Mouse (Mus musculus) CH12.LX (cell line): Measurements from ENCODE around the gene Slc25a20. TPM values are rescaled to one million over a fixed set of nuclear protein-coding genes. Genes with fewer than 3 reads are reported as not detected.

Experiments used
- DNase-seq: peaks from one replicate; pipeline ENCODE4 v3.0.0-alpha.2; 2013; ENCODE audit errors: extremely low read depth
- H3K27ac ChIP-seq: 2 replicates; pipeline ENCODE4 v1.5.1; 2012; ENCODE audit warnings: low read depth, mild to moderate bottlenecking, control low read depth, moderate library complexity; ENCODE audit not compliant: insufficient read depth
- H3K27me3 ChIP-seq: replicated peaks from 2 replicates; pipeline ENCODE3; 2012; ENCODE audit warnings: inconsistent platforms
- H3K36me3 ChIP-seq, 2 experiments: replicated peaks in 1 of 2; 2 replicates each; pipeline versions ENCODE3 to v1.6.1; 2012; ENCODE audit warnings: inconsistent platforms in 1 of 2, low read length in 1 of 2, mild to moderate bottlenecking in 1 of 2, mixed read lengths in 1 of 2, moderate library complexity in 1 of 2; ENCODE audit not compliant: control insufficient read depth in 1 of 2, insufficient read depth in 1 of 2
- H3K4me1 ChIP-seq, 2 experiments: 2 replicates each; pipeline ENCODE4 v1.6.1; 2012; ENCODE audit warnings: inconsistent platforms in 1 of 2, moderate library complexity in 1 of 2; ENCODE audit not compliant: insufficient read depth in 2 of 2, control insufficient read depth in 1 of 2
- H3K4me2 ChIP-seq: 2 replicates; pipeline ENCODE4 v1.6.1; 2012; ENCODE audit warnings: low read depth, mild to moderate bottlenecking, control low read depth; ENCODE audit not compliant: poor library complexity, insufficient read depth, severe bottlenecking
- H3K4me3 ChIP-seq, 3 experiments: fragments of 150-350 bp in 1 of 3; sonication (generic) in 1 of 3; replicated peaks in 1 of 3; 2 replicates each; pipeline versions ENCODE3 to v1.5.1; 2011 to 2012; ENCODE audit warnings: low read depth in 2 of 3, low read length in 2 of 3, mild to moderate bottlenecking in 2 of 3, moderate library complexity in 2 of 3, control low read depth in 1 of 3, improper control_type of control experiment in 1 of 3, inconsistent platforms in 1 of 3, mixed read lengths in 1 of 3; ENCODE audit not compliant: poor library complexity in 1 of 3
- H3K79me2 ChIP-seq: replicated peaks from 2 replicates; pipeline ENCODE4 v1.6.1; 2012; ENCODE audit warnings: mild to moderate bottlenecking, moderate library complexity; ENCODE audit not compliant: control insufficient read depth, poor library complexity, insufficient read depth, severe bottlenecking; ENCODE audit errors: extremely low read depth
- H3K9ac ChIP-seq: 2 replicates; pipeline ENCODE4 v1.6.1; 2012; ENCODE audit warnings: low read depth, mild to moderate bottlenecking, control low read depth, moderate library complexity; ENCODE audit not compliant: insufficient read depth
- H3K9me3 ChIP-seq: replicated peaks from 2 replicates; pipeline ENCODE3; 2012; ENCODE audit warnings: low read length, inconsistent platforms, mixed read lengths
- BHLHE40 ChIP-seq: IDR thresholded peaks from 2 replicates; pipeline ENCODE4 v1.6.1; 2011; ENCODE audit warnings: mild to moderate bottlenecking, low read depth, low read length, improper control_type of control experiment
- CHD1 ChIP-seq: IDR thresholded peaks from 2 replicates; pipeline ENCODE4 v1.6.1; 2012; ENCODE audit warnings: low read depth, low read length, improper control_type of control experiment, inconsistent platforms
- CHD2 ChIP-seq: IDR thresholded peaks from 2 replicates; pipeline ENCODE4 v1.6.1; 2011; ENCODE audit warnings: low read length, improper control_type of control experiment
- E2F4 ChIP-seq: IDR thresholded peaks from 2 replicates; pipeline ENCODE4 v1.6.1; 2011; ENCODE audit warnings: low read depth, low read length, improper control_type of control experiment; ENCODE audit not compliant: insufficient replicate concordance
- ELF1 ChIP-seq: IDR thresholded peaks from 2 replicates; pipeline ENCODE4 v1.6.1; 2014; ENCODE audit warnings: low read depth, mild to moderate bottlenecking, inconsistent platforms, low read length, improper control_type of control experiment
- EP300 ChIP-seq: IDR thresholded peaks from 2 replicates; pipeline ENCODE4 v1.6.1; 2011; ENCODE audit warnings: low read length, improper control_type of control experiment
- ETS1 ChIP-seq: conservative IDR thresholded peaks from 2 replicates; pipeline ENCODE4 v1.6.1; 2012; ENCODE audit warnings: low read depth, mild to moderate bottlenecking, inconsistent platforms, low read length, improper control_type of control experiment, moderate library complexity
- HCFC1 ChIP-seq: IDR thresholded peaks from 2 replicates; pipeline ENCODE4 v1.6.1; 2012; ENCODE audit warnings: low read depth, mild to moderate bottlenecking, inconsistent platforms, low read length, improper control_type of control experiment
- IRF4 ChIP-seq: IDR thresholded peaks from 2 replicates; pipeline ENCODE4 v1.6.1; 2014; ENCODE audit warnings: low read depth, mild to moderate bottlenecking, inconsistent platforms, low read length, improper control_type of control experiment
- JUN ChIP-seq: IDR thresholded peaks from 2 replicates; pipeline ENCODE4 v1.6.1; 2011; ENCODE audit warnings: low read depth, mild to moderate bottlenecking, low read length, improper control_type of control experiment, moderate library complexity; ENCODE audit not compliant: insufficient read depth
- KAT2A ChIP-seq: IDR thresholded peaks from 2 replicates; pipeline ENCODE4 v1.6.1; 2012; ENCODE audit warnings: low read length, improper control_type of control experiment, inconsistent platforms; ENCODE audit not compliant: insufficient replicate concordance
- MAFK ChIP-seq: IDR thresholded peaks from 2 replicates; pipeline ENCODE4 v1.6.1; 2011; ENCODE audit warnings: low read length, improper control_type of control experiment; ENCODE audit not compliant: insufficient replicate concordance
- MAX ChIP-seq: IDR thresholded peaks from 2 replicates; pipeline ENCODE4 v1.6.1; 2011; ENCODE audit warnings: low read length, improper control_type of control experiment
- MAZ ChIP-seq: IDR thresholded peaks from 2 replicates; pipeline ENCODE4 v1.6.1; 2012; ENCODE audit warnings: low read depth, mild to moderate bottlenecking, inconsistent platforms, low read length, improper control_type of control experiment, moderate library complexity
- MXI1 ChIP-seq: IDR thresholded peaks from 2 replicates; pipeline ENCODE4 v1.6.1; 2011; ENCODE audit warnings: mild to moderate bottlenecking, low read depth, low read length, improper control_type of control experiment
- MYC ChIP-seq: IDR thresholded peaks from 2 replicates; pipeline ENCODE4 v1.6.1; 2011; ENCODE audit warnings: low read depth, mild to moderate bottlenecking, improper control_type of control experiment, low read length
- NELFE ChIP-seq: IDR thresholded peaks from 2 replicates; pipeline ENCODE4 v1.6.1; 2011; ENCODE audit warnings: low read depth, low read length, improper control_type of control experiment
- NRF1 ChIP-seq: IDR thresholded peaks from 2 replicates; pipeline ENCODE4 v1.6.1; 2014; ENCODE audit warnings: low read depth, mild to moderate bottlenecking, inconsistent platforms, low read length, improper control_type of control experiment, moderate library complexity
- PAX5 ChIP-seq: IDR thresholded peaks from 2 replicates; pipeline ENCODE4 v1.6.1; 2012; ENCODE audit warnings: low read length, inconsistent platforms, mixed read lengths
- POLR2A ChIP-seq: IDR thresholded peaks from 2 replicates; pipeline ENCODE4 v1.6.1; 2011; ENCODE audit warnings: low read depth, mild to moderate bottlenecking, improper control_type of control experiment, low read length
- RAD21 ChIP-seq: IDR thresholded peaks from 2 replicates; pipeline ENCODE4 v1.6.1; 2011; ENCODE audit warnings: low read depth, mild to moderate bottlenecking, low read length, improper control_type of control experiment, moderate library complexity
- RCOR1 ChIP-seq: conservative IDR thresholded peaks from 2 replicates; pipeline ENCODE4 v1.6.1; 2012; ENCODE audit warnings: low read depth, mild to moderate bottlenecking, inconsistent platforms, low read length, improper control_type of control experiment
- SIN3A ChIP-seq: IDR thresholded peaks from 2 replicates; pipeline ENCODE4 v1.6.1; 2012; ENCODE audit warnings: low read length, improper control_type of control experiment, inconsistent platforms
- SMC3 ChIP-seq: IDR thresholded peaks from 2 replicates; pipeline ENCODE4 v1.6.1; 2011; ENCODE audit warnings: low read depth, low read length, improper control_type of control experiment
- TBP ChIP-seq: conservative IDR thresholded peaks from 2 replicates; pipeline ENCODE4 v1.6.1; 2011; ENCODE audit warnings: low read depth, low read length, improper control_type of control experiment
- TCF12 ChIP-seq: IDR thresholded peaks from 2 replicates; pipeline ENCODE4 v1.6.1; 2014; ENCODE audit warnings: low read depth, mild to moderate bottlenecking, inconsistent platforms, low read length, improper control_type of control experiment
- UBTF ChIP-seq: IDR thresholded peaks from 2 replicates; pipeline ENCODE4 v1.6.1; 2012; ENCODE audit warnings: low read depth, mild to moderate bottlenecking, inconsistent platforms, low read length, improper control_type of control experiment, moderate library complexity
- USF1 ChIP-seq: IDR thresholded peaks from 2 replicates; pipeline ENCODE4 v1.6.1; 2014; ENCODE audit warnings: low read depth, mild to moderate bottlenecking, inconsistent platforms, low read length, improper control_type of control experiment
- USF2 ChIP-seq: conservative IDR thresholded peaks from 2 replicates; pipeline ENCODE4 v1.6.1; 2011; ENCODE audit warnings: low read depth, low read length, improper control_type of control experiment
- ZKSCAN1 ChIP-seq: IDR thresholded peaks from 2 replicates; pipeline ENCODE4 v1.6.1; 2012; ENCODE audit warnings: low read depth, inconsistent platforms, low read length, improper control_type of control experiment, borderline replicate concordance
- dilution Hi-C: fragments of 300-500 bp; cut with MboI; formaldehyde crosslinking; loops from 2 replicates; pipeline ENCODE4 v1.14.3; 2020; ENCODE audit warnings: low sequenced_read_pairs; ENCODE audit not compliant: extremely low pct_unique_long_range_greater_than_20kb, extremely low pct_ligation_motif_present
- in situ Hi-C: fragments of 300-500 bp; cut with MboI; formaldehyde crosslinking; loops from 3 replicates; pipeline ENCODE4 v1.14.3; 2019; ENCODE audit warnings: low sequenced_read_pairs, low pct_ligation_motif_present, low pct_unique_long_range_greater_than_20kb, mixed read lengths
- polyA plus RNA-seq: library from polyadenylated mRNA; unstranded; fragments of >175 nt; gene quantifications from 2 replicates; pipeline ENCODE4 v1.2.1, GENCODE M21; 2012; ENCODE audit warnings: low read depth; ENCODE audit not compliant: insufficient read length
- total RNA-seq, 2 experiments: library from RNA; depleted of rRNA; stranded (reverse); fragments of 300-350 nt in 1 of 2; fragments of >200 nt in 1 of 2; gene quantifications; 2 replicates each; pipeline ENCODE4 v1.2.3; 2012 to 2014

Slc25a20 gene
- total and polyA plus RNA-seq, 3 experiments: 15.9 to 18.9 (median 16.7) TPM

- in situ Hi-C loops: no loop called here
- no peaks in the 10 kb centered on the region for H3K27me3 ChIP-seq
- peak; percentile 5 for DNase-seq
Observed at GRCm38 (mm10) chr9:108648166-108648565, 13.7 kb upstream of the Slc25a20 start.

GRCm38 (mm10) chr9:108648611-108649560, 13.0 kb upstream of the Slc25a20 start, which contains the start of gene Arih2:
Arih2 (minus strand) TSS chr9:108649386.
- Histone ChIP-seq H3K27ac (peak within 1 kb of the TSS; percentile 75), H3K4me3 (peak within 1 kb of the TSS; percentile 68 to 94 (median 88)), H3K9me3 (no peaks in the 10 kb centered on the region), H3K79me2 (peaks cover 26% of the 10 kb centered on the region), H3K36me3 (peaks cover under 1 to 11% of the 10 kb centered on the region in 2 experiments), H3K9ac (peak within 1 kb of the TSS; percentile 84), H3K4me1 (peaks cover 5 to 20% of the 10 kb centered on the region in 2 experiments), H3K27me3 (no peaks in the 10 kb centered on the region), H3K4me2 (peak within 1 kb of the TSS; percentile 87)
- in situ Hi-C loops: no loop called here
- dilution Hi-C loops: no loop called here
- DNase-seq: peak; percentile 87
- peak; percentile 50; the same call in 1 of the 2 replicates for TF ChIP-seq MYC
- no peak for TF ChIP-seq RAD21
- TF ChIP-seq JUN: no peak
- peak; percentile 93 for TF ChIP-seq POLR2A
- peak; percentile 82 for TF ChIP-seq CHD2
- TF ChIP-seq CHD1: no peak
- no peak for TF ChIP-seq SMC3
- peak; percentile 75 for TF ChIP-seq NRF1
- 0 out of 2 replicates have a peak, but pooled peaks have one; percentile 24 for TF ChIP-seq MAFK
- TF ChIP-seq UBTF: peak; percentile 89
- no peak; the same call in 1 of the 2 replicates for TF ChIP-seq EP300
- TF ChIP-seq TCF12: peak; percentile 83; the same call in 1 of the 2 replicates
- TF ChIP-seq USF2: no peak
- TF ChIP-seq PAX5: no peak
- TF ChIP-seq KAT2A: peak; percentile 87; the same call in 1 of the 2 replicates
- no peak for TF ChIP-seq E2F4
- TF ChIP-seq ZKSCAN1: no peak
- peak; percentile 77; the same call in 1 of the 2 replicates for TF ChIP-seq MAZ
- peak; percentile 74 for TF ChIP-seq TBP
- TF ChIP-seq MAX: peak; percentile 58; the same call in 1 of the 2 replicates
- TF ChIP-seq NELFE: peak; percentile 91
- peak; percentile 86 for TF ChIP-seq HCFC1
- peak; percentile 49; the same call in 1 of the 2 replicates for TF ChIP-seq RCOR1
- no peak for TF ChIP-seq USF1
- peak; percentile 85 for TF ChIP-seq ELF1
- TF ChIP-seq BHLHE40: 0 out of 2 replicates have a peak, but pooled peaks have one; percentile 50
- TF ChIP-seq IRF4: peak; percentile 34
- TF ChIP-seq SIN3A: peak; percentile 92
- peak; percentile 61 for TF ChIP-seq ETS1

More at GRCm38 (mm10) chr9:108648166-108648565, 13.7 kb upstream of the Slc25a20 start:
- dilution Hi-C loops: no loop called here
- peaks cover 4 to 17% of the 10 kb centered on the region in 2 experiments for H3K36me3 ChIP-seq
- H3K4me1 ChIP-seq: peaks cover 5 to 20% of the 10 kb centered on the region in 2 experiments
- H3K79me2 ChIP-seq: peaks cover 29% of the 10 kb centered on the region
- H3K4me2 ChIP-seq: peak overlapping the region; percentile 39
- no peaks in the 10 kb centered on the region for H3K9me3 ChIP-seq
- peak overlapping the region; percentile 84 for H3K9ac ChIP-seq
- H3K27ac ChIP-seq: no peak overlapping the region
- TF ChIP-seq CHD1: no peak
- no peak for TF ChIP-seq MAFK
- TF ChIP-seq MXI1: 0 out of 2 replicates have a peak, but pooled peaks have one; percentile 1
- peak overlapping the region; percentile 68 to 94 (median 88) for H3K4me3 ChIP-seq
